Mouse (Mus musculus) ES-E14 (cell line): Measurements from ENCODE around the gene Dcaf10. TPM values are rescaled to one million over a fixed set of nuclear protein-coding genes. Genes with fewer than 3 reads are reported as not detected.

ENCODE experiments used
- DNase-seq: peaks from one replicate; pipeline ENCODE4 v3.0.0-alpha.2; 2013; ENCODE audit warnings: low read depth, low spot score
- H3K27ac ChIP-seq: 2 replicates; pipeline ENCODE4 v1.5.1; 2012; ENCODE audit warnings: low read depth, mild to moderate bottlenecking, low read length, moderate library complexity, mixed read lengths; ENCODE audit not compliant: poor library complexity, insufficient read depth, severe bottlenecking
- H3K36me3 ChIP-seq: 2 replicates; pipeline ENCODE4 v1.6.1; 2012; ENCODE audit warnings: mild to moderate bottlenecking, low read length, moderate library complexity, mixed read lengths; ENCODE audit not compliant: control insufficient read depth, poor library complexity, insufficient read depth, severe bottlenecking
- H3K4me1 ChIP-seq, 2 experiments: fragments of 150-350 bp in 1 of 2; sonication (generic) in 1 of 2; 2 replicates each; pipeline ENCODE4 v1.6.1; 2012; ENCODE audit warnings: low read length in 2 of 2, mild to moderate bottlenecking in 1 of 2, mixed read lengths in 1 of 2; ENCODE audit not compliant: control insufficient read depth in 2 of 2, insufficient read depth in 2 of 2, poor library complexity in 1 of 2
- H3K4me3 ChIP-seq, 2 experiments: fragments of 150-350 bp in 1 of 2; sonication (generic) in 1 of 2; 2 replicates each; pipeline ENCODE4 v1.5.1; 2012; ENCODE audit warnings: low read length in 2 of 2, low read depth in 1 of 2, mild to moderate bottlenecking in 1 of 2, mixed read lengths in 1 of 2; ENCODE audit not compliant: insufficient read depth in 1 of 2, poor library complexity in 1 of 2, severe bottlenecking in 1 of 2
- H3K9ac ChIP-seq: 2 replicates; pipeline ENCODE4 v1.6.1; 2012; ENCODE audit warnings: low read depth, mild to moderate bottlenecking, low read length, mixed read lengths; ENCODE audit not compliant: poor library complexity, insufficient read depth, severe bottlenecking
- H3K9me3 ChIP-seq: fragments of 150-350 bp; sonication (generic); 2 replicates; pipeline ENCODE4 v1.6.1; 2012; ENCODE audit warnings: low read depth, mild to moderate bottlenecking, low read length; ENCODE audit not compliant: control insufficient read depth, insufficient read depth
- CHD2 ChIP-seq: IDR thresholded peaks from 2 replicates; pipeline ENCODE4 v1.6.1; 2014; ENCODE audit warnings: mild to moderate bottlenecking, low read depth, low read length, inconsistent platforms
- HCFC1 ChIP-seq: IDR thresholded peaks from 2 replicates; pipeline ENCODE4 v1.6.1; 2012; ENCODE audit warnings: low read length, inconsistent platforms, borderline replicate concordance; ENCODE audit not compliant: insufficient read depth
- MAFK ChIP-seq: IDR thresholded peaks from 2 replicates; pipeline ENCODE4 v1.6.1; 2014; ENCODE audit warnings: mild to moderate bottlenecking, low read depth, low read length, inconsistent platforms; ENCODE audit not compliant: insufficient read depth
- ZC3H11A ChIP-seq: IDR thresholded peaks from 2 replicates; pipeline ENCODE4 v1.6.1; 2012; ENCODE audit warnings: low read depth, mild to moderate bottlenecking, inconsistent platforms, low read length, borderline replicate concordance
- ZNF384 ChIP-seq: IDR thresholded peaks from 2 replicates; pipeline ENCODE4 v1.6.1; 2012; ENCODE audit warnings: low read depth, low read length, inconsistent platforms
- in situ Hi-C, 2 experiments: fragments of 600-800 bp; cut with MboI; formaldehyde crosslinking; loops; one replicate each; pipeline ENCODE4 v1.15.1; 2025; ENCODE audit warnings: low sequenced_read_pairs in 2 of 2, inconsistent platforms in 1 of 2; ENCODE audit not compliant: unreplicated experiment in 2 of 2
- total RNA-seq: library from RNA; depleted of rRNA; stranded (reverse); fragments of 300-350 nt; gene quantifications from 2 replicates; pipeline ENCODE4 v1.2.3, GENCODE M21; 2012; rRNA removed

Dcaf10 gene
- total RNA-seq, result 8.2 and 9.0 TPM in 2 replicates

- peak; percentile 75 for DNase-seq
- Histone ChIP-seq H3K27ac (no peak within 1 kb of the TSS), H3K4me1 (no peaks in the 10 kb centered on the region; a peak in 1 of 4 replicates), H3K9me3 (no peaks in the 10 kb centered on the region), H3K36me3 (no peaks in the 10 kb centered on the region), H3K4me3 (peak within 1 kb of the TSS; percentile 63 to 94), H3K9ac (peak within 1 kb of the TSS; percentile 92)
- in situ Hi-C loops, result no loop called here
- peak; percentile 86 for TF ChIP-seq HCFC1
- no peak for TF ChIP-seq MAFK
- 0 out of 2 replicates have a peak, but pooled peaks have one; percentile 37 for TF ChIP-seq CHD2
Measured at GRCm38 (mm10) chr4:45341669-45342249, at the start of gene Dcaf10. Dcaf10 (plus strand) TSS chr4:45342101.

- peak; percentile 97 for TF ChIP-seq HCFC1
- TF ChIP-seq ZNF384, result no peak
- peak; percentile 77 for DNase-seq
- Histone ChIP-seq H3K27ac (no peak within 1 kb of the TSS), H3K9me3 (no peaks in the 10 kb centered on the region), H3K4me3 (peak within 1 kb of the TSS; percentile 71 to 88), H3K36me3 (peaks cover 4% of the 10 kb centered on the region), H3K4me1 (no peaks in the 10 kb centered on the region), H3K9ac (peak within 1 kb of the TSS; percentile 77)
- in situ Hi-C loops, result no loop called here
Measured at GRCm38 (mm10) chr4:45296662-45297564, 45.0 kb upstream of the Dcaf10 start, which contains the start of gene Trmt10b. Trmt10b (plus strand) TSS chr4:45297127.

GRCm38 (mm10) chr4:45305536-45305935 is 36.4 kb upstream of the Dcaf10 start:
- Histone ChIP-seq H3K9ac (no peak overlapping the region), H3K9me3 (no peaks in the 10 kb centered on the region), H3K4me1 (no peaks in the 10 kb centered on the region; a peak in 1 of 4 replicates), H3K4me3 (no peak overlapping the region), H3K27ac (no peak overlapping the region), H3K36me3 (peaks cover 13% of the 10 kb centered on the region)
- no peak for DNase-seq
- TF ChIP-seq ZC3H11A, result no peak
- no peak for TF ChIP-seq ZNF384
- no peak for TF ChIP-seq CHD2
- TF ChIP-seq MAFK, result no peak
- no peak for TF ChIP-seq HCFC1
- in situ Hi-C loops, result no loop called here

- in situ Hi-C loops, result no loop called here
- TF ChIP-seq CHD2 (no peak), ZNF384 (0 out of 2 replicates have a peak, but pooled peaks have one; percentile 13)
Measured at GRCm38 (mm10) chr4:45308046-45308445, 33.9 kb upstream of the Dcaf10 start.

GRCm38 (mm10) chr4:45308606-45309005 is 33.3 kb upstream of the Dcaf10 start:
- Histone ChIP-seq H3K36me3 (peaks cover 9% of the 10 kb centered on the region), H3K4me3 (no peak overlapping the region), H3K9me3 (no peaks in the 10 kb centered on the region), H3K9ac (no peak overlapping the region), H3K4me1 (no peaks in the 10 kb centered on the region; a peak in 1 of 4 replicates), H3K27ac (no peak overlapping the region)
- DNase-seq, result no peak
- in situ Hi-C loops, result no loop called here
- TF ChIP-seq ZNF384 (no peak), HCFC1 (no peak), MAFK (no peak), ZC3H11A (no peak), CHD2 (no peak)

More at GRCm38 (mm10) chr4:45308046-45308445, 33.9 kb upstream of the Dcaf10 start:
- Histone ChIP-seq H3K4me3 (no peak overlapping the region), H3K9me3 (no peaks in the 10 kb centered on the region), H3K4me1 (no peaks in the 10 kb centered on the region; a peak in 1 of 4 replicates), H3K36me3 (peaks cover 9% of the 10 kb centered on the region), H3K27ac (no peak overlapping the region), H3K9ac (no peak overlapping the region)
- peak; percentile 60 for DNase-seq
